10 mouse cellular contexts compared by ENCODE assay signal in genomic region chr16:91595076-91595475, GRCm38 (mm10). TPM values are rescaled to one million over a fixed set of nuclear protein-coding genes. Genes with fewer than 3 reads are reported as not detected.
DNase-seq lines count a peak whose midpoint lies in the region; ATAC-seq lines count a peak whose summit lies in the region.
"Had no signal": no experiment of that assay in that cellular context is flagged by ENCODE, and none has a peak within 500 bp of the region (broad histone marks: within the 10 kb centered on the region; RNA-seq: fewer than 3 reads in every experiment).

No protein-coding gene starts in this region.

- no peak for ATAC-seq in limb, embryonic 11.5 days (ENCODE audit: insufficient number of reproducible peaks, low FRiP score, low TSS enrichment, low read depth)

- peak; percentile 49 for DNase-seq in adrenal gland, postnatal 14 days
- no peak for DNase-seq in adrenal gland, adult 8-10 months
- no peak for DNase-seq in limb, embryonic 11.5 days (ENCODE audit: low spot score)
- no peak for DNase-seq in limb, embryonic 10.5 days (ENCODE audit: low spot score)
- peak; percentile 66 for DNase-seq in cerebellum, adult 8-10 months
- peak; percentile 39 for DNase-seq in kidney, adult 9 months
- DNase-seq in frontal cortex, postnatal 25 days (ENCODE audit: low spot score in 2 of 2), result no peak
- DNase-seq in liver, result no peak

- no peak overlapping the region for H3K4me2 ChIP-seq in limb, embryonic 11.5 days (ENCODE audit: low read depth, severe bottlenecking)
- H3K4me2 ChIP-seq: heart, embryonic 15.5 days had no signal

- 80% methylated on average over 6 of the region's 6 CpGs for WGBS in limb, embryonic 11.5 days
- WGBS in limb, embryonic 10.5 days, result 80% methylated on average over 6 of the region's 6 CpGs

- H3K27me3 ChIP-seq in limb, embryonic 11.5 days (ENCODE audit: control insufficient read depth, insufficient read depth, low read length), result no peaks in the 10 kb centered on the region
- peaks cover 35% of the 10 kb centered on the region for H3K27me3 ChIP-seq in limb, embryonic 10.5 days (ENCODE audit: low read depth, poor library complexity, severe bottlenecking)

- no peak overlapping the region for H3K27ac ChIP-seq in limb, embryonic 11.5 days (replicated peaks; ENCODE audit: low read depth, low read length)
- H3K27ac ChIP-seq in limb, embryonic 10.5 days, result no peak overlapping the region
- H3K27ac ChIP-seq: heart, embryonic 15.5 days; macrophage had no signal

- H3K9me3 ChIP-seq in limb, embryonic 11.5 days (ENCODE audit: control insufficient read depth, low read length), result no peaks in the 10 kb centered on the region
- no peaks in the 10 kb centered on the region for H3K9me3 ChIP-seq in limb, embryonic 10.5 days (replicated peaks)
- H3K9me3 ChIP-seq: heart, embryonic 15.5 days had no signal

- H3K4me3 ChIP-seq in limb, embryonic 11.5 days (ENCODE audit: low read depth, low read length), result no peak overlapping the region
- H3K4me3 ChIP-seq in limb, embryonic 10.5 days, result no peak overlapping the region
- H3K4me3 ChIP-seq: heart, embryonic 15.5 days had no signal

- 0 out of 2 replicates have a peak, but pooled peaks cover 2% of the 10 kb centered on the region for H3K4me1 ChIP-seq in limb, embryonic 11.5 days (ENCODE audit: control insufficient read depth, insufficient read depth, low read length)
- peaks cover 25% of the 10 kb centered on the region for H3K4me1 ChIP-seq in limb, embryonic 10.5 days

- 0 out of 2 replicates have a peak overlapping the region, but pooled peaks have one; percentile 12 for H3K9ac ChIP-seq in limb, embryonic 11.5 days (ENCODE audit: low read length)
- H3K9ac ChIP-seq: heart, embryonic 15.5 days had no signal

- no peaks in the 10 kb centered on the region; the same call in 1 of the 2 replicates for H3K36me3 ChIP-seq in limb, embryonic 11.5 days (ENCODE audit: control insufficient read depth, insufficient read depth, low read length)
- no peaks in the 10 kb centered on the region for H3K36me3 ChIP-seq in limb, embryonic 10.5 days
- H3K36me3 ChIP-seq: heart, embryonic 15.5 days had no signal

RNA-seq across cellular contexts. Expression of gene Tmem50b, which starts 2.5 kb away (rescaled TPM):
- 45.6 and 48.0 TPM in 2 replicates for total RNA-seq in adrenal gland, postnatal 14 days (2021)
- total RNA-seq in adrenal gland, adult 8-10 months (2022), result 10 to 100 TPM; 46.4 to 63.8 (median 60.6) TPM
- 31.6 and 32.4 TPM in 2 replicates for polyA plus RNA-seq in limb, embryonic 11.5 days (2014; fragmentation: Nextera tagmentation; extraction: Ambion mirVana)
- polyA plus RNA-seq in limb, embryonic 10.5 days (2016; fragmentation: Nextera tagmentation; extraction: Ambion mirVana), result 19.8 and 25.7 TPM in 2 replicates

RNA-seq across cellular contexts. Expression of gene Dnajc28, which starts 23.8 kb away (rescaled TPM):
- total RNA-seq in adrenal gland, postnatal 14 days (2021), result 12.8 and 15.1 TPM in 2 replicates
- 10 to 100 TPM; 13.3 to 17.8 (median 14.2) TPM for total RNA-seq in adrenal gland, adult 8-10 months (2022)
- polyA plus RNA-seq in limb, embryonic 11.5 days (2014; fragmentation: Nextera tagmentation; extraction: Ambion mirVana), result 3.9 and 6.4 TPM in 2 replicates
- 3.0 and 4.6 TPM in 2 replicates for polyA plus RNA-seq in limb, embryonic 10.5 days (2016; fragmentation: Nextera tagmentation; extraction: Ambion mirVana)

RNA-seq across cellular contexts. Expression of gene Ifngr2, which starts 48.2 kb away (rescaled TPM):
- total RNA-seq in adrenal gland, postnatal 14 days (2021), result 27.7 and 30.8 TPM in 2 replicates
- total RNA-seq in adrenal gland, adult 8-10 months (2022), result 10 to 100 TPM; 21.8 to 35.9 (median 29.7) TPM
- 25.2 and 32.7 TPM in 2 replicates for polyA plus RNA-seq in limb, embryonic 11.5 days (2014; fragmentation: Nextera tagmentation; extraction: Ambion mirVana)
- polyA plus RNA-seq in limb, embryonic 10.5 days (2016; fragmentation: Nextera tagmentation; extraction: Ambion mirVana), result 24.1 and 32.9 TPM in 2 replicates

RNA-seq across cellular contexts. Expression of gene Gart, which starts 51.7 kb away (rescaled TPM):
- 96.7 and 98.3 TPM in 2 replicates for total RNA-seq in adrenal gland, postnatal 14 days (2021)
- total RNA-seq in adrenal gland, adult 8-10 months (2022), result 100 to 1,000 TPM; 112 to 153 (median 129) TPM
- polyA plus RNA-seq in limb, embryonic 11.5 days (2014; fragmentation: Nextera tagmentation; extraction: Ambion mirVana), result 131 and 143 TPM in 2 replicates
- 178 and 199 TPM in 2 replicates for polyA plus RNA-seq in limb, embryonic 10.5 days (2016; fragmentation: Nextera tagmentation; extraction: Ambion mirVana)

RNA-seq across cellular contexts. Expression of gene Son, which starts 52.2 kb away (rescaled TPM):
- 226 and 238 TPM in 2 replicates for total RNA-seq in adrenal gland, postnatal 14 days (2021)
- 100 to 1,000 TPM; 235 to 405 (median 309) TPM for total RNA-seq in adrenal gland, adult 8-10 months (2022)
- 150 and 151 TPM in 2 replicates for polyA plus RNA-seq in limb, embryonic 11.5 days (2014; fragmentation: Nextera tagmentation; extraction: Ambion mirVana)
- polyA plus RNA-seq in limb, embryonic 10.5 days (2016; fragmentation: Nextera tagmentation; extraction: Ambion mirVana), result 105 and 122 TPM in 2 replicates

Comparison
In these comparisons a context has a peak if more than half of its experiments do, and no peak if none do; other contexts are left out.
1. DNase-seq: peak in adrenal gland, postnatal 14 days (single experiment), cerebellum, adult 8-10 months (single experiment) and kidney, adult 9 months (single experiment); none in adrenal gland, adult 8-10 months (single experiment), limb, embryonic 11.5 days (single experiment), limb, embryonic 10.5 days (single experiment), frontal cortex, postnatal 25 days (0 of 2) and liver (single experiment).